In genomic region chrX:52165555-52165938, GRCm38 (mm10) we compare ENCODE assay signal across 8 mouse cellular contexts. TPM values are rescaled to one million over a fixed set of nuclear protein-coding genes. Genes with fewer than 3 reads are reported as not detected.
DNase-seq lines count a peak whose midpoint lies in the region; ATAC-seq and TF ChIP-seq lines count a peak whose summit lies in the region.

No protein-coding gene starts in this region.

- H3K4me2 ChIP-seq in kidney, postnatal 0 days (ENCODE audit: low read length): peak overlapping the region; percentile 69
- peak overlapping the region; percentile 63 for H3K4me2 ChIP-seq in forebrain, embryonic 12.5 days
- peak overlapping the region; percentile 74 for H3K4me2 ChIP-seq in neural tube, embryonic 13.5 days

- 46% methylated on average over 5 of the region's 7 CpGs for WGBS in kidney, postnatal 0 days
- 29% methylated on average over 5 of the region's 7 CpGs for WGBS in forebrain, embryonic 12.5 days
- WGBS in limb, embryonic 10.5 days: 27% methylated on average over 5 of the region's 7 CpGs
- WGBS in neural tube, embryonic 13.5 days: 41% methylated on average over 4 of the region's 7 CpGs

- H3K4me3 ChIP-seq in kidney, postnatal 0 days (replicated peaks; ENCODE audit: low read depth, low read length): no peak overlapping the region; the same call in 1 of the 2 replicates
- H3K4me3 ChIP-seq in forebrain, embryonic 12.5 days (replicated peaks): peak overlapping the region; percentile 57
- peak overlapping the region; percentile 60 for H3K4me3 ChIP-seq in limb, embryonic 10.5 days
- peak overlapping the region; percentile 49 for H3K4me3 ChIP-seq in neural tube, embryonic 13.5 days

- no peaks in the 10 kb centered on the region for H3K36me3 ChIP-seq in kidney, postnatal 0 days (ENCODE audit: insufficient read depth, low read length)
- H3K36me3 ChIP-seq in forebrain, embryonic 12.5 days (replicated peaks): no peaks in the 10 kb centered on the region
- no peaks in the 10 kb centered on the region for H3K36me3 ChIP-seq in limb, embryonic 10.5 days
- no peaks in the 10 kb centered on the region for H3K36me3 ChIP-seq in neural tube, embryonic 13.5 days

- no peak overlapping the region for H3K9ac ChIP-seq in kidney, postnatal 0 days (ENCODE audit: low read depth, low read length)
- no peak overlapping the region for H3K9ac ChIP-seq in forebrain, embryonic 12.5 days
- peak overlapping the region; percentile 61; the same call in 1 of the 2 replicates for H3K9ac ChIP-seq in neural tube, embryonic 13.5 days

- H3K27ac ChIP-seq in kidney, postnatal 0 days: no peak overlapping the region
- H3K27ac ChIP-seq in forebrain, embryonic 12.5 days: no peak overlapping the region
- peak overlapping the region; percentile 80; the same call in 1 of the 2 replicates for H3K27ac ChIP-seq in limb, embryonic 10.5 days
- H3K27ac ChIP-seq in neural tube, embryonic 13.5 days (replicated peaks): no peak overlapping the region

- H3K27me3 ChIP-seq in kidney, postnatal 0 days (ENCODE audit: insufficient read depth, low read length): no peaks in the 10 kb centered on the region
- H3K27me3 ChIP-seq in forebrain, embryonic 12.5 days: no peaks in the 10 kb centered on the region; the same call in 1 of the 2 replicates
- H3K27me3 ChIP-seq in limb, embryonic 10.5 days (ENCODE audit: low read depth, poor library complexity, severe bottlenecking): peaks cover 67% of the 10 kb centered on the region
- H3K27me3 ChIP-seq in neural tube, embryonic 13.5 days: peaks cover 38% of the 10 kb centered on the region

- ATAC-seq in kidney, postnatal 0 days (replicated peaks; ENCODE audit: low FRiP score, low read depth): no peak; the same call in 1 of the 2 replicates
- peak; percentile 53 for ATAC-seq in forebrain, embryonic 12.5 days (ENCODE audit: low FRiP score)
- peak; percentile 49 for ATAC-seq in neural tube, embryonic 13.5 days (ENCODE audit: low read depth)

- H3K4me1 ChIP-seq in kidney, postnatal 0 days (replicated peaks; ENCODE audit: insufficient read depth, low read length): no peaks in the 10 kb centered on the region
- peaks cover 8% of the 10 kb centered on the region; the same call in 1 of the 2 replicates for H3K4me1 ChIP-seq in forebrain, embryonic 12.5 days
- H3K4me1 ChIP-seq in limb, embryonic 10.5 days: peaks cover 13% of the 10 kb centered on the region; the same call in 1 of the 2 replicates
- 0 out of 2 replicates have a peak, but pooled peaks cover 5% of the 10 kb centered on the region for H3K4me1 ChIP-seq in neural tube, embryonic 13.5 days (replicated peaks)

- no peaks in the 10 kb centered on the region for H3K9me3 ChIP-seq in kidney, postnatal 0 days (replicated peaks; ENCODE audit: low read length)
- no peaks in the 10 kb centered on the region for H3K9me3 ChIP-seq in forebrain, embryonic 12.5 days
- no peaks in the 10 kb centered on the region for H3K9me3 ChIP-seq in limb, embryonic 10.5 days (replicated peaks)
- H3K9me3 ChIP-seq in neural tube, embryonic 13.5 days: no peaks in the 10 kb centered on the region

- intact Hi-C loops in left cerebral cortex, postnatal 36 days (cut with DNase I): no loop called here

- no peak for DNase-seq in kidney, postnatal 0 days (ENCODE audit: low spot score)
- no peak for DNase-seq in kidney, adult 18-20 months
- DNase-seq in limb, embryonic 10.5 days (ENCODE audit: low spot score): no peak
- no peak for DNase-seq in left cerebral cortex, postnatal 36 days (ENCODE audit: low spot score in 2 of 2)
- DNase-seq in layer of hippocampus, postnatal 36 days: no peak
- DNase-seq in layer of hippocampus, postnatal 10 days (ENCODE audit: low spot score in 2 of 2): no peak

- no peak for TF ChIP-seq CTCF in kidney, postnatal 0 days (IDR thresholded peaks at IDR 0.05; ENCODE audit: low read depth)

RNA-seq across cellular contexts. Expression of gene Gpc4, which starts 0.5 kb away (rescaled TPM):
- polyA plus RNA-seq in kidney, postnatal 0 days (2015; fragmentation: Nextera tagmentation; extraction: Ambion mirVana): 119 and 141 TPM in 2 replicates
- polyA plus RNA-seq in forebrain, embryonic 12.5 days (2016; fragmentation: Nextera tagmentation; extraction: Ambion mirVana): 60.4 and 74.1 TPM in 2 replicates
- 17.5 and 18.8 TPM in 2 replicates for polyA plus RNA-seq in limb, embryonic 10.5 days (2016; fragmentation: Nextera tagmentation; extraction: Ambion mirVana)
- polyA plus RNA-seq in neural tube, embryonic 13.5 days (2015; fragmentation: Nextera tagmentation; extraction: Ambion mirVana): 14.4 and 18.1 TPM in 2 replicates
- 10 to 100 TPM; 20.8 to 23.0 TPM for total RNA-seq in left cerebral cortex, postnatal 36 days (2021)
- 10 to 100 TPM; 54.1 to 54.2 TPM for total RNA-seq in layer of hippocampus, postnatal 36 days (2021)
- total RNA-seq in layer of hippocampus, postnatal 10 days (2021): 10 to 100 TPM; 25.4 to 26.3 TPM
